Mouse (Mus musculus): Measurements from ENCODE around the gene Rnf217.
A peak's percentile ranks its signal among the peaks of the same experiment; 100 is the strongest.

The Rnf217 gene

DNA sequence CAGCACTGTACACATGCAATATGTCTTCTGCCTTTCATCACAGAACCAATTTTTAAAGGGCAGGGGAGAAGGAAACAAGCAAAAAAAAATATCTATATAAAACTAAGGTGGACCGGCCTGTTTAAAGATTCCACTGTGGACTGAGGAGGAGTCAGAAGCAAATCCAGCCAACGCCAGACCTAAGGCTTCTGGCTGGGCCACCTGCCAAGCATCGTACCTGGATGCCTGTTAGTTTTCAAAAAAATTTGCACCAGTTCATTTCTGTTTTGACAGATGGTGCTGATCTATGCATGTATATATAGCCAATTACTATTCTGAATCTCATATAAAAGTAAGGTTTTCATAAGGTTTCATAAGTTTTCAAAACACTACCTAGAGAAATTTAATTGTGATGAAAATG, 113.2 kb downstream of the Rnf217 start:
- DNase-seq (ENCODE audit: low spot score in 2 of 2): no peak

DNA sequence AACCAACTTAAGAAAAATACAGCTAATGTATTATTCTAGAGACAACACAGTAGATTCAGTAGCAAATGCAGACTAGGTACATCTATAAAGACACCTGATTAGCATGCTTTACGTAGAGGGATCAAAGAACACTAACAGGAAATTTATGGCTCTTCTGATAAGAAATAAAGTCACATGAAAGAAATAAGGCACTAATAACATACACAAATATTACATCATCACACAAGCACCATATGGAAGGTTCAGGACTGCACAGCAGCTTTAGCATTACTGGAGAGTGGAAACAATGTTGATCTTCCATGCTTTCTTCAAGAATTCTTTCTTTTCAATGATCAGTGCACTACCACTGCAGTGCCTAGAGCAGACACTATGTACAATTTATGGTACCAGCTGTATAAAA, 114.7 kb downstream of the Rnf217 start:
- no peak for DNase-seq (ENCODE audit: low spot score in 2 of 2)

DNA sequence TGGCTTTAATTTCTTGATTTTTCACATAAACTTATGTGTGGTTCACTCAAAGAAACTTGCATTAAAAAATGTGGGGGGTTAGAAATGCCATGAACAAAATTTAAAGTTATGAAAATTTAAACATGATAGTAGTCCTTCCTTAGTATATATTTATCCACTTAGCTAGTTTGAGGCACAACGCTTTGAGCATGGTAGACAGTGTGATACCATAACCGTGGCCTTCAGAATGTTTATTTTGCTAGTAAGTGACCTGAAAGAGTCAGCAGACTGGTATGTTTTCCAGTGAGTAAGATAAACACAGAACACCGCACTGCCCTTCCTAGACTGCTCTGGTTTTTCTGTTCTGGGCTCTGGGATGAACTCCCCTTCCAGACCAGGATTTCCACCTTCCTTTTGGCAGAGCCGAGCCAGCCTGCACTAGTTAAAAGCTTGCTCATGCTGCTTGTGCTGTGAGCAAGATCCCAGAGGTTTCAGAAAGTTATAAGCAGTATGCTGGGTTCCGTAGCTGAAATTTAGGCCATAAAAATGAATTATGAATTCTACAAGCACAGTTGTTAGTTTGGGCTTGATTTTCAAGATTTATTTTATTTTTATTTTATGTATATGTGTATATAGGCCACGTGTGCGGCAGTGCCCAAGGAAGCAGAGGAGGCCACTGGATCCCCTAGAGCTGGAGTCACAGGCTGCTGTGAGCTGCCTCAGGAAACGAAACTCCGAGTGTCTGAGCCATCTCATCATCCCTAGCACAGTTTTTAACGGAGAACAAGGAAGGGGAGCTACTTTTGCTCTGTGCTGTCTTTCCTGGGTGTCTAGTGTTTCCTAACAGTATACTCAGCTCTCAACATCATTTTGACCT, 141.7 kb downstream of the Rnf217 start:
- DNase-seq (ENCODE audit: low spot score in 2 of 2): no peak

DNA sequence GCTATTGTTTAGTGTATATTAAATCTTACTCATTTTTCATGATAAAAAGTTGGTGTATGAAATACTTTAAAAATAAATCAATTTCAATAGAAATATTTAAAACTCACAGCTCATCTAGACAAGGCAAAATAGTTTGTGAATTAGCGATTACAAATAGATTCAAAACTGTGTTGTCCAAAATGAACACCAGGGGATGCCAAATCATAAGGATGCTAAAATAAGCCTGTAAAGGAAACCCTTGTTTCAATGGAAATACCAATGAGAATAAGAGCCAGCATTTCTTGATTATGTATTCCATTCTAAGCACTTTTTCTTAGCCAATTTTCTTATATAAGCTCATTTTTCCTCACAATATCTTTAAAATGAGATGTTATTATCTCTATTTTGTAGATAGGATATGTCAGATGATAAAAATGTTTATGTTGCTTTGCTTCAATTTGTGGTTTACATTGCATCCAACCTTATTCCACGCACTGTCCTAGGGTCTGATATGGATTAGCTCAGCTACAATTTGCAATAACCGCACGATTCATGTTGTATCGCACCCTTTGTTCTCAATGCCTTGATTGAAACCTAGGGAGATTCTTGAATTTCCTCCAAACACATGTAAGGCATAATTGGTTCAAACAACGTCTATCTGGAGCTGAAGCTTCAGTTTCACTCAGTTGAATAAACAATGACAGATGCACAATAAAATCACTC, 143.0 kb downstream of the Rnf217 start:
- no peak for DNase-seq (ENCODE audit: low spot score in 2 of 2)

DNA sequence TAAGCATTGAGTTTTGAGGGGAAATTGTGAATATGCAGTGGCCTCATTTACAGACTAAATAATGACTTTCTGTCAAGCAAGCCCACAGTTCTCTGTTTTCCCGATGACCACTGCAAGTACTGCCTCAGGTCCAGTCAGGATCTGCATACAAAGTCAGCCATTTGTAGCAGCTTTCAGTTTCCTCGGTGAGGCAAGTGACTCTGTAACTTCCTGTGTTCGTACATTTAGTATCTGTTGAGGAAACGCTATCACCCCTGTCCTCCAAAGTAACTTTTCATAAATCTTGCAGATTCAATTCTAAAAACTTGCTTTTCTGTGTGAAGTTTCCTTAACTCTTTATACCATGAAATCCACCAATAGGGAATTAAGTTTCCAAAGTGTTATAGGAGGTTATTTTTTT, 143.6 kb downstream of the Rnf217 start:
- no peak for DNase-seq (ENCODE audit: low spot score in 2 of 2)

DNA sequence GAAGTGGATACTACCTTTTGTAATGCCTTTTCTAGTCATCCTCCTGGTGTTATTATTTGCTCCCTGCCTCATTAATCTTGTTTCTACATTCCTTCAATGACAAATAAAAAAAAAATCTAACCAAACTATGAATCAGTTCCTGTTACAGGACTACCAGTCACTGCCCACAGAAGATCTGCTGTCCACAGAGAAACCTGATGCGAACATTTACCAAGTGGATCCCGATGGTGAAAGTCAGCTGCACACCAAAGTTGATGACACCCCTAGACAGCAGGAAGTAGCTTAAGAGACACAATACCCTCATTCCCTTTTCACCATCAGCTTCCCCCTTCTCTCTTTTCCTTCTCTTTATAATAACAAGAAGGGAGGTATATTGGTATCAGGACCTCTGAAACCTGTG, 145.9 kb downstream of the Rnf217 start:
- DNase-seq (ENCODE audit: low spot score in 2 of 2): no peak

DNA sequence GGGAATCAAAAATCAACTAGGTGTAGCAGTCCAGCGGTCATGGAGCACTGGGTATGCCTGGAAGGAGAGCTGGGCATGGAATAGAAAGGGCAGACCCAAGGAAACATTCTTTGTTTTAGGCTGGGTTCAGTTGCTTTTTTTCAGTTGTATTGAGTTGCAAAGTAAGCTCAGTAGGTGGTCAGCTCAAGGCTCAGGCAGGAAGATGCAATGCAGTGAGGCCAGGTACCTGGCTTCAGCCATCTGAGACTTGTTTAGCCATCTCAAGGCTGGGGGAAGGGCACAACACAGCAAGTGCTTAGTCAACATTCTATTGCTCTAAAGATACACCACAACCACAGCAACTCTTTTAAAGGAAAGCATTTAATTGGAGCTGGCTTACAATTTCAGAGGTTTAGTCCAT, 152.2 kb downstream of the Rnf217 start:
- no peak for DNase-seq (ENCODE audit: low spot score in 2 of 2)

DNA sequence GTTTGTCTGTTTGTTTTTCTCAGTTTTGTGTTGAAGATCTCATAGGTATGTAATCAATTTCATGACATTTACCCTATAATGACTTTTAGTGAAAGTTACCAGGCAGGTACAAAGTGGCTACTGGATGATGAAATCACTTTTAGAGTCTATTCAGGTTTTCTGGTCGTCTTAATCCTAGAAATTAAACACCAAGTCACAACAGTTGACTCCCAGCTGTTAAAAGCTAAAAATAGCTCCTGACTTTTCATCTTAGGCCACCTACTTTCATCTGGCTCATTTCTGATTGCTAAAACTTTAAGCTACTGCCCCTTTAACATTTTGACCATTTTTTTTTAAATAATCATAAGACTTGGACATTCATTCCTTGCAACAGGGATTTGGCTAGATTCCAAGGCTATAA, 161.9 kb downstream of the Rnf217 start:
- DNase-seq (ENCODE audit: low spot score in 2 of 2): no peak

DNA sequence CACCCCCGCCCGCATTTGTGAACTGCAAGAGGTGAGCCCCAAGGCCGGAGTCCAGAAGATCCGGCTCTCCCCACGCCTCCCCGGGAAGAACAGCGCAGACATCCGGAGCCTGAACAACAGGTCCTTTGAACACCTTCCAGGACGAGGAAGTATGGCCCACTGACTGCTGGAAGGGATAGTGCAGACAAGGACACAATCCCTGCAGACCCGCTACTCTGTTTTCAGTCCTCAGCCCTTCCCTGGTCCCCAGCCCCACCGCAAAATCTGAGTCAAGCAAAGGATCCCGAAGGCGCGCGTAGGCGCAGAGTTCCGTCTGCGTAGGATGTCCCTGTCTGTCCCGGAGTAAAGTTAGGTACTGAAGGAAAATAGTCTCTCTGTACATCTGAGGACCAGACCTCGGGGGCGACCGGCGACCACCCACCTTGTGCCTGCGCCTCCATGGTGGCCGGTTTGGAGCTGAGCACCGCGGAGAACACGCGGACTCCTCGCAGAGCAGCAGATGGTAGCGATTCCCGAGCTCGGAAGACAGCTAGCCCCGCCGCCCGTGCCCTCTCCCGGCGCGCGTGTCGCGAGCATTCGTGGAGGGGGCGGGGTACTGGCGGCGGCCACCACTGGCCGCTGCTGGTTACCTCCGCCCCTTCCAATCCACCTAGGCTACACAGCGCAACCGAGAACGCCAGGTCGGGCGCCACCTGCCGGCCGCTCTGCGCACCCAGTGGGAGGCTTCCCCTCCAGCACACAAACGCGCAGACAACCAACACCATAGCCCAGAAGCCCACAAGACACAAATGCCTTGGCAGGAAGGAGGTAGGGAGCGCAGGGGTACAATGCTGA, 163.5 kb downstream of the Rnf217 start, which contains the start of gene Tpd52l1:
Tpd52l1 (minus strand) TSS at position 668 of the 834 bp plus-strand sequence.
- DNase-seq (ENCODE audit: low spot score in 2 of 2): peak; percentile 86 to 93

DNA sequence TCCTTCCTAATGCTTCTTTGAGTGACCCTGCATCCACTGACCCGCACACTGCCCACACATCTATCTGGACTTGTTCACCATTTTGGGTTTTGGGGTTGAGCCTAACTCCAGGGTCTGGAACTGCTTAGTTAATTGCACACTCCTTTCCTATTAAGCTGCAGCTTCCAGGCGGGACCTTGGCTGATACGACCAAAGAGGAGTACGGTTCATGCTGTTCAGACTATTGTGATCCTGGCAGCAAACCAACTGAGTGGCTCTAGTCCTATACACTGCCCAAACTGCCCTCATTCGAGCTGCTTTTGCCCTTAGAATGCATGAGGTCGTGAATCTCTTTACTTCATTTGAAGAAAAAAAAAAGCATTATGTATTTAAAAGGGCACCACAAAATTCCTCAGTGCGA, 164.8 kb downstream of the Rnf217 start:
- DNase-seq (ENCODE audit: low spot score in 2 of 2): no peak

All from cerebellum, postnatal 4 days (tissue).